Mouse (Mus musculus): ENCODE data around the gene Gm26727. TPM values are rescaled to one million over a fixed set of nuclear protein-coding genes. Genes with fewer than 3 reads are reported as not detected.
"Not testable (repeated sequence)": the region's sequence is repeated elsewhere in the genome, so short reads cannot be mapped to it uniquely, and the experiment has no call there.

Gene Gm26727
- polyA plus RNA-seq, 1 experiment from 2014 or later, result not detected

DNA sequence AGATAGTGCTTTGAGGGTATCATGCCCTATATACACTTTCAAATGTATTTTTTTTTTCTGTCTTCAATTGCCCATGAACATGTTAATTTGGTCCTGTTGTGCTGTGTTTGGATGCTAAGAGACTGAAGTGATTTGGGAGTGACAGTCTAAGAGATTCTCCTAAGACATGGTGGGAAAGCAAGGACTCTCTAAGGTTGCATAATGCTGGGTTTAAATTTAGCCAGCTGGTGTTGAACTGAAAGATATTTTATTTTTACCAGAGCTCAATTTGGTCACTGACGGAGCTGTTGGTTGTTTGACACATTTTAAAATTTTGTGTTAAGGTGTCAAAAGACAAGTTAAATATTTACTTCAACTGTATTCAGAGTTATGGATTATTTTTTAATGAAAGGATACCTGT, 13.8 kb upstream of the Gm26727 start:
- H3K27me3 ChIP-seq (replicated peaks; ENCODE audit: insufficient read depth, low read length), result no peaks in the 10 kb centered on the region
- no peak for ATAC-seq
- H3K27ac ChIP-seq (ENCODE audit: low read length), result no peak overlapping the region
- TF ChIP-seq EP300 (IDR thresholded peaks at IDR 0.05), result no peak
- TF ChIP-seq CTCF (IDR thresholded peaks at IDR 0.05), result no peak
- H3K9ac ChIP-seq (replicated peaks; ENCODE audit: low read depth), result no peak overlapping the region
- no peaks in the 10 kb centered on the region for H3K36me3 ChIP-seq (ENCODE audit: insufficient read depth, low read length)
- H3K4me1 ChIP-seq (ENCODE audit: insufficient read depth, low read depth, low read length), result no peaks in the 10 kb centered on the region
- H3K4me2 ChIP-seq (replicated peaks; ENCODE audit: low read depth, low read length), result no peak overlapping the region
- H3K4me3 ChIP-seq (ENCODE audit: low read depth, low read length), result no peak overlapping the region
- no peaks in the 10 kb centered on the region for H3K9me3 ChIP-seq (ENCODE audit: low read length)
- DNase-seq (ENCODE audit: low spot score), result no peak
- 66% methylated on average over 1 of the region's 1 CpGs for WGBS

- no peak for TF ChIP-seq CTCF (IDR thresholded peaks at IDR 0.05)
- no peak for TF ChIP-seq EP300 (IDR thresholded peaks at IDR 0.05)
- H3K9ac ChIP-seq (replicated peaks; ENCODE audit: low read depth), result no peak within 1 kb of the TSS
- no peaks in the 10 kb centered on the region for H3K27me3 ChIP-seq (replicated peaks; ENCODE audit: insufficient read depth, low read length)
- no peak for ATAC-seq
- no peak for DNase-seq (ENCODE audit: low spot score)
- H3K9me3 ChIP-seq (ENCODE audit: low read length), result no peaks in the 10 kb centered on the region
- H3K27ac ChIP-seq (ENCODE audit: low read length), result no peak within 1 kb of the TSS
- no peaks in the 10 kb centered on the region for H3K36me3 ChIP-seq (ENCODE audit: insufficient read depth, low read length)
- H3K4me3 ChIP-seq (ENCODE audit: low read depth, low read length), result no peak within 1 kb of the TSS
- 71% methylated on average over 3 of the region's 3 CpGs for WGBS
- H3K4me2 ChIP-seq (replicated peaks; ENCODE audit: low read depth, low read length), result no peak within 1 kb of the TSS
- H3K4me1 ChIP-seq (ENCODE audit: insufficient read depth, low read depth, low read length), result no peaks in the 10 kb centered on the region
Measured at GRCm38 (mm10) chr2:67445780-67446179, 12.8 kb upstream of the Gm26727 start, which contains the start of gene Xirp2. Gene Xirp2 (plus strand): TSS chr2:67446002.

DNA sequence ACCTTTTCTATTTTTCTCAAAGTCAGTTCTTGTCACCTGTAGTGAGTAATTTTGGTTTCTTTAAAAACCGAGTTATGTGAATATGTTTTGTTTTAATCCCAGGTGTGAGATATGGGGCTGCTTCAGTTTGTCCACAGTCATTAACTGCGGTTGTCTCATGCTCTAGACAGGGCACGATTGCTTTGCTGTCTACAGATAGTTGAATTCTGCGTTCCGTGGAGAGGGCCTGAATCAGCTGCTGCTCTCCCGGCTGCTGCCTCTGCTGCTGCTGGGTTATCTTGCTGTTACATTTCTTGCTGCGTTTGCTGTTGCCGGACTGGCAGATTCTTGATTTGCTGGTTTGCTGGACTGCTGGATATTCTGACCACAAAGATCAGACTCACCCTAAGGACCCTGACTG, 5.3 kb upstream of the Gm26727 start:
- 68% methylated on average over 8 of the region's 8 CpGs for WGBS
- Histone ChIP-seq H3K4me3 (ENCODE audit: low read depth, low read length) (no peak overlapping the region), H3K27me3 (replicated peaks; ENCODE audit: insufficient read depth, low read length) (no peaks in the 10 kb centered on the region), H3K27ac (ENCODE audit: low read length) (no peak overlapping the region), H3K4me1 (ENCODE audit: insufficient read depth, low read depth, low read length) (no peaks in the 10 kb centered on the region), H3K9me3 (ENCODE audit: low read length) (no peaks in the 10 kb centered on the region), H3K36me3 (ENCODE audit: insufficient read depth, low read length) (no peaks in the 10 kb centered on the region), H3K9ac (replicated peaks; ENCODE audit: low read depth) (no peak overlapping the region), H3K4me2 (replicated peaks; ENCODE audit: low read depth, low read length) (no peak overlapping the region)
- no peak for TF ChIP-seq EP300 (IDR thresholded peaks at IDR 0.05)
- no peak for TF ChIP-seq CTCF (IDR thresholded peaks at IDR 0.05)
- DNase-seq (ENCODE audit: low spot score), result no peak
- no peak for ATAC-seq

- ATAC-seq, result no peak
- H3K9me3 ChIP-seq (ENCODE audit: low read length), result no peaks in the 10 kb centered on the region
- no peak for DNase-seq (ENCODE audit: low spot score)
- TF ChIP-seq EP300 (IDR thresholded peaks at IDR 0.05) (no peak), CTCF (IDR thresholded peaks at IDR 0.05) (no peak)
- no peak overlapping the region for H3K27ac ChIP-seq (ENCODE audit: low read length)
- no peak overlapping the region for H3K9ac ChIP-seq (replicated peaks; ENCODE audit: low read depth)
- no peaks in the 10 kb centered on the region for H3K27me3 ChIP-seq (replicated peaks; ENCODE audit: insufficient read depth, low read length)
- H3K36me3 ChIP-seq (ENCODE audit: insufficient read depth, low read length), result no peaks in the 10 kb centered on the region
- no peak overlapping the region for H3K4me2 ChIP-seq (replicated peaks; ENCODE audit: low read depth, low read length)
- H3K4me3 ChIP-seq (ENCODE audit: low read depth, low read length), result no peak overlapping the region
- WGBS, result 51% methylated on average over 1 of the region's 1 CpGs
- no peaks in the 10 kb centered on the region for H3K4me1 ChIP-seq (ENCODE audit: insufficient read depth, low read depth, low read length)
Measured at GRCm38 (mm10) chr2:67422799-67423198, 10.2 kb downstream of the Gm26727 start.

- H3K9me3 ChIP-seq (ENCODE audit: low read length), result no peaks in the 10 kb centered on the region
- DNase-seq (ENCODE audit: low spot score) (no peak), ATAC-seq (no peak)
- no peak overlapping the region for H3K4me3 ChIP-seq (ENCODE audit: low read depth, low read length)
- no peak overlapping the region for H3K27ac ChIP-seq (ENCODE audit: low read length)
- H3K36me3 ChIP-seq (ENCODE audit: insufficient read depth, low read length), result no peaks in the 10 kb centered on the region
- no peak overlapping the region for H3K4me2 ChIP-seq (replicated peaks; ENCODE audit: low read depth, low read length)
- TF ChIP-seq EP300 (IDR thresholded peaks at IDR 0.05), result no peak
- no peak for TF ChIP-seq CTCF (IDR thresholded peaks at IDR 0.05)
- no peaks in the 10 kb centered on the region for H3K4me1 ChIP-seq (ENCODE audit: insufficient read depth, low read depth, low read length)
- H3K9ac ChIP-seq (replicated peaks; ENCODE audit: low read depth), result no peak overlapping the region
- H3K27me3 ChIP-seq (replicated peaks; ENCODE audit: insufficient read depth, low read length), result no peaks in the 10 kb centered on the region
Measured at GRCm38 (mm10) chr2:67420853-67421252, 12.1 kb downstream of the Gm26727 start.

DNA sequence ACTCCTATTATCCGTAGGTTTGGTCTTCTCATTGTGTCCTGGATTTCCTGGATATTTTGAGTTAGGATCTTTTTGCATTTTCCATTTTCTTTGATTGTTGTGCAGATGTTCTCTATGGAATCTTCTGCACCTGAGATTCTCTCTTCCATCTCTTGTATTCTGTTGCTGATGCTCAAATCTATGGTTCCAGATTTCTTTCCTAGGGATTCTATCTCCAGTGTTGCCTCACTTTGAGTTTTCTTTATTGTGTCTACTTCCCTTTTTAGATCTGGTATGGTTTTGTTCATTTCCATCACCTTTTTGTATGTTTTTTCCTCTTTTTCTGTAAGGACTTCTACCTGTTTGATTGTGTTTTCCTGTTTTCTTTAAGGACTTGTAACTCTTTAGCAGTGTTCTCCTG, 19.6 kb downstream of the Gm26727 start, which contains the start of gene Gm21830:
Gene Gm21830, plus strand, starts transcription at position 301 of the 400 bp plus-strand sequence.
- H3K4me3 ChIP-seq (ENCODE audit: low read depth, low read length); H3K4me1 ChIP-seq (ENCODE audit: insufficient read depth, low read depth, low read length); H3K36me3 ChIP-seq (ENCODE audit: insufficient read depth, low read length); H3K4me2 ChIP-seq (replicated peaks; ENCODE audit: low read depth, low read length); DNase-seq (ENCODE audit: low spot score); H3K9me3 ChIP-seq (ENCODE audit: low read length); ATAC-seq; H3K9ac ChIP-seq (replicated peaks; ENCODE audit: low read depth); H3K27me3 ChIP-seq (replicated peaks; ENCODE audit: insufficient read depth, low read length); H3K27ac ChIP-seq (ENCODE audit: low read length): not testable (repeated sequence)
- no CpG with 5 or more reads among the region's 1 CpGs for WGBS

Other genes with a start within 250 kb of the Gm26727 start
- not detected in 2 replicates for gene Gm21830, start 19.5 kb downstream of the Gm26727 start, polyA plus RNA-seq (2015; fragmentation: Nextera tagmentation; extraction: Ambion mirVana)
- gene Xirp2, start 12.8 kb upstream of the Gm26727 start, polyA plus RNA-seq (2015; fragmentation: Nextera tagmentation; extraction: Ambion mirVana), result 0.01 TPM in 1 of 2 replicates, not detected in the other
- 0.30 and 0.81 TPM in 2 replicates for gene B3galt1, start 132.7 kb upstream of the Gm26727 start, polyA plus RNA-seq (2015; fragmentation: Nextera tagmentation; extraction: Ambion mirVana)